Mouse (Mus musculus) spleen, postnatal 4 days (tissue): ENCODE data around the gene Ccdc86.

Experiments used
- DNase-seq, 2 experiments: peaks; one replicate each; pipeline ENCODE4 v3.0.0; 2022; ENCODE audit warnings: low spot score in 2 of 2

The Ccdc86 gene

DNA sequence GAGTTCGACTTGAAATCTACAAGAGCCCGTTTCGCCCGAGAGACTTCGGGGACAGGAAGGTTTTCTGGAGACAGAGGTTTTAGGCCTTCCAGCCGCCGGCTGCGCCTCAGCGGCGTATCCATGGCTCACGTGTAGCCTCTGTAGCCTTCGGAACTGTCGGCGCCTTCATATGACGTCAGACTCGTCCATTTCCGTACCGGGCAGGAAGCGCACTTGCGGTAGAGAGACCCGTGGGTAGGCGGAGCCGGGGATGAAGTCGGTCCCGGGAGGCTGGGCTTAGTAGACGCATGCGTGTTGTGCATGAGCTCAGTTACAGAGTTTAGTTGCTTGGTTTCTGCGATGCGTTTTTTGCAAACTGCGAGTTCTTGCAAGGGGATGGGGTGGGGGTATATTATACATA is at the start of gene Ccdc86:
TSS of gene Ccdc86 (minus strand) at position 155 of the 400 bp plus-strand sequence.
- DNase-seq: peak; percentile 92 to 95

DNA sequence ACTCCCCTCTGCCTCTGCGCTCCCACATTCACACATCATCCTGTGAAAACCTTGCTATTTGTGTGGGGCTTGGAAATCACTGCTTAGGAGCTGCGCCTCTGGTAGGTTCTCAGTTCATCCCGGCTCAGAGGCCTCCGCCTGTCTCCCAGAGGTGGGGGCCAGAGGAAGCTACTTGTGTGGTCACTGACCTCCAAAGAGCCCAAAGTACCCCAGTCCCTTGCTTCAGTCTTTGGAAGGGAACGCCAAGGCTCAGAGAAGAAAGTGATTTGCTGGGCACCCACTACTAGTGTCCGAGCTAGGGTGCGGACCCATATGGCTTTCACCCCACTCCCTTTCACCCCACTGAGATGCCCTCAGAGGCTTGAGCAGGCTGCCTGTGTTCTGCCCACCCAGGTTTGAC is 44.1 kb upstream of the Ccdc86 start, which contains the start of gene Ms4a15:
TSS of gene Ms4a15 (minus strand) at position 101 of the 400 bp plus-strand sequence.
- no peak for DNase-seq

DNA sequence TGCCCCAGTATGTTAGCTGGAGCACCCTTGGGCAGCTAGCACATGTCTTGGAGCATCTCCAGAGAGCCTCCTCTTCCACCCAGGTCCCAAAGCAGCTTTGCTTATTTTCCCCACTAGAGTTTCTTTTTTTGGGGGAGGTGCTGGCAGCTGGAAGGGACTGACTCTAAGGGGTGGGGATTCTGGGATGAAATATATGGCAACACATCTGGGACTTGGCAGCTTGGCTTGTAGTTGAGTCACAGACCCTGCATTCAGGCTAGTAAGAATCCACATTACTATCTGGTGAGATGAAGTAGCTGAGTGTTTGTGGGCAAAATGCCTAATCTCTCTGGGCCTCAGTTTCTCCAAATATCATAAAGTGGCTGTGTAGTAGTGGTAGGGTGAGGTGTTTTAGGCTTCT is 42.8 kb upstream of the Ccdc86 start:
- no peak for DNase-seq

DNA sequence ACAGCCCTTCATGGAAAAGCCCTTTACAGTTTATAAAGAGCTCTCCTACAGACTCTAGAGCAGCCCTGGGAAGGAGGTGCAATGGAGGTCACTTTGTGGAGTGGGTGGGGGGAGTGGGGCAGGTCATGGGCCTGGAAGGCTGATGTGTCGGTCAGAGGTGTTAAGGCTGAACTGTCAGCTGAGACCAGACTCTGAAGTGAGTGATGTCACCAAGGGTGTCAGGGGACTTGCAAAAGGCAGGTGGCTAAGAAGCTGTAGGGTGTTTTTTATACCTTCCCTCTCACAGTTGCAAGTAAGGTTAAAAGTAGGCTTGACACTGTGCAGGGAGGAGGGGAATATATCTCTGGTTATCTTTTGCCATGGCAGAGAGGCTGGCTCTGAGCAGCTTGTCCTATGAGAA is 41.7 kb upstream of the Ccdc86 start:
- no peak for DNase-seq

DNA sequence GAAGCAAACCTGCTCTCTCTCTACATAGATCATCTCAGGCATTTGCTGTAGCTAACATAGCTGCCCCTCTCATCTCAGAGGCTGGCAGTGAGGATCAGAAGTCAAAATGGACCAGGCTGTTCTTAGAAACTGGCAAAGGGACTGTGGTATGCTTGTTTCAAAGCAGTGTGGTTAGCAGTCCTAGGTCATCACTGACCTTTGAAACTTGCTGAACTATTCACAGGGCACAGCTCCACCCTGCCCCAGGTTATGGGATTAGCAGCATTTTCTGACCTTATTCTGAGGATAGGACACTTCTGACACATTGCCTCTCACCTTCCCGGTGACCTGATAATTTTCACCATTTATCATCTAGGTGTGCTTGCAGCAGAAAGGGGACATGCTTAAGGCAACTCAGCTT is 39.5 kb upstream of the Ccdc86 start:
- no peak for DNase-seq

DNA sequence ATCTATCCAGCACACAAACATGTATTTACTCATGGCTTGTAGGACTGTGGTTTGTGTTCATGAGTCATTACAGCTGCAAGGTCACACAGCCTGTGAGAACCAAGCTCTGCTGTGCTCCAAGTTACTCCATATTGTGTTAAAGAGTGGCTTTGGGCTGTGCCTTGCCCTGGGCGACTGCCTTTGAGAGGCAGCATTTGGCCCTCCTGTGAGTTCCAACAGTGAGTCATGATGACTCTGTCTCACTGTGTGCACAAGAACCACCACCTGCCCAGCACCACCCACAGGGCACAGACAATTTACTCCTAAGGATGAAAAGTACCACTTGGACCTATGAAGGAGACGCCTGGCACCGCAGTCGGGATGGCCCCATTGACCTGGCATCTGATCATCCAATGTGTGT is 36.8 kb upstream of the Ccdc86 start:
- no peak for DNase-seq

DNA sequence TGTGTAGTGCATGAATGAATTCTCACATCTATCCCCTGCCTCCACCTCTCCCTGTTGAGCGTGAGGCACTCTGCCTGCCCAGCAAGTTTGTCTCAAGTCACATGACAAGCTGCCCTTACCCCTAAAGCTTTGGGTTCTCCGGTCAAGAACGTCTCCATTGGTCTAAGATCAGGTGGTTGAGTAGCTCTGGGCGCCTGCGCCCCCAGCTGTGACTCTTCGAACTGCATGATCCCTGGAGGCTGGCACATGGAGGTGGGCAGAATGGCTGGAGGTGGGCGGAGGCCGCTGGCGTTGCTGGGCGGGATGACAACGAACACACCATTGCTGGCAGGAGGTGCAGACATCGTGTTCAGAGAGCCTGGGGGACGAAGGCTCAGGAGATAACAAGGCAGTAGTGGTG is 35.5 kb upstream of the Ccdc86 start:
- no peak for DNase-seq

DNA sequence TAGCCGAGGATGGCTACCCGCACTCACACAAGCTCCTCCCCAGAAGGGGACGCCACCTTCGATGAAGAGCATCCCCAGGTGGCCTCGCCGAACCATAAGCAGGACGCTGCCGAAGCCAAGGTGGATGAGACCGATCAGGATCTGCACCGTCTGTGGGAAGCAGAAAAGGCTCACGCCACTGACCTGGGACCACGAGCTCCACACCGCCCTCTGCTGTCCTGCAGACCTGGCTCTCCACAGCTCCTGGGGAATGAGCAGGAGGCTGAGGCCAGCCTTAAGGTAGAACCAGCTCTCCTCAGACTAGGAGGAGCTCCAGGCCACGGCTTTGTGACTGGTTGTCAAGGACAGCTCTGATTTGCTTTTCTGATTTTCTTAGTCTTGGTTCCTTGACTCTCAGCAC is 34.1 kb upstream of the Ccdc86 start:
- peak; percentile 33 to 76 for DNase-seq

DNA sequence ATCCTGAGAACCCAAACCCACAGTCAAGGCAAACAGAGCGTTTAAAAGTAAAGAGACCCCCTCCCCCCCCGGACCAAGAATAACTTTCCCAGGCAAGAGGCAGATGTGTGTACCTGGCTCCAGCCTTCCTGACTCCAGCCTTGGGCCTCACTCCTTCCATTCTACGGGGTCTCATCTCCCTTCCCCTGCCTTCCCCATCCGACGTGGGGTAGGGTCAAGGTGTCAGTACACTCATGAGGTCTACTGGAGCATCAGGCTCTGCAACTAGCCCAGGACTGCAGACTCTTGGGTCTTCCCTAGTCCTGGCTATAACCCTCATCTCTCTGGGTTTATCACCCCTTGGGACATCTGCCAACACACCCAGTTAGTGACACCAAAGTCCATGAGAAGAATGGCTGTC is 31.1 kb upstream of the Ccdc86 start:
- no peak for DNase-seq

DNA sequence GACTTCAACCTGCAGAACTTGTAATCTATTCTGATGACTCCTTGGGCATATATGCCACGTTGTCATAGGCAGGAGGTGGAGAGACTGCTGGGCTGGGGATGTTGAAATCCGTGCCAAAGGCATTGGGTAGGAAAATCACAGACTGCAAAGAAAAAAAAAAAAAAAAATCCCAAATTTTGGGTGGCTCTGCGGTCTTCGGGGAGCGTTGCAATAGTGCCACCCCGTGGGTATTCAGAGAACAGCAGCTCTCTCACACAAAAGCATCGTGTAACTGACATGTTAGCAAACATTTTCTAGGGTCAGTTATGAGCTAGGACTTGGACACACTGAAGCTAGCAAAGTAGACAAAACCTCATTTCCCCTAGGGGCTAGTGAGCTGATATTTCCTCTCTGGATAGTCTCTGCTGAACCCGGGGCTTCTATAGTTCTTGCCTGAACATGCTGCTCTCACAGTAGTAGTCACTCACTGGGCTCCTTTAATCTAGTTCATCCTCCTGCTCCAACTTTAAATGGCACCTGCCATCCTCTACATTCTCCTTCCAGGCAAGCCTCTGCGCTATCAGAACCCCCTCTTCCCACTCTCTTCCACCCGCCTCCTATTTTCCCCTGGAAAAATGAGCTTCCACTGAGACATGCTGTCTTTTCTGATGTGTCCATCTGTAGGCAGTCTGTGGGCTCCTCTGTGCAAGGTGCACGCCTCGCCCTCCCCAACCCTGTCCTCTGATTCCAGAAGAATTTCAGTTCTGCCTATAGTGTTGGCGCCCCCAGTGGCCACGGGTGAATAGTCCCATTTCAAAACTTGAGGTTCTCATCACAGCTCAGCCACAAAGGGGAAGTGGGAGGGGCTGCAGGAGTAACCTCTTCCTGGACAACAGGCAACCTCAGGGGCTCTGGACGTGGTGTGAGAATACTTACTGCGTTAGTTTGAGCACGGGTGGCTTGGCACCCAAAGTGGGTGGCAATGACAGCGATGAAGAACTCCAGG is 30.4 kb upstream of the Ccdc86 start:
- peak; percentile 86 to 94 for DNase-seq

DNA sequence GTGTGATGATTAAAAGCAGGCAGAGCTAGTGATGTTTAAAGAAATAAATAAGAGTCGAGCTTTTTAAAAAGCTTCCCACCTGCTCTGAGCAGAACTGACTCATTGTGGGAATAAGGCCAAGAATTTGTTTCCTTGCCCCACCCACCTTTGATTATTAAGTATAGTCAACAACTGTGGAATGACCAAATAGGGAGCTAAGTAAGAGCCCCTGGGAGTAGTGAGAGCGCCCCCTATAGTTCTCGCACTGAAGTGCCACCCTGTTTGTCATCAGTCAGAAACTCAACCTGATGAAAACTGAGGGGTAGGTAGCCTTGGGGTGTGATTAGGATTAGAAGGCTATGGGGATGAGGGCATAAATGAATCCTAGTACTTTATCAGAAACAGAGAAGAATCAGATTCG is 27.3 kb upstream of the Ccdc86 start:
- DNase-seq: no peak

DNA sequence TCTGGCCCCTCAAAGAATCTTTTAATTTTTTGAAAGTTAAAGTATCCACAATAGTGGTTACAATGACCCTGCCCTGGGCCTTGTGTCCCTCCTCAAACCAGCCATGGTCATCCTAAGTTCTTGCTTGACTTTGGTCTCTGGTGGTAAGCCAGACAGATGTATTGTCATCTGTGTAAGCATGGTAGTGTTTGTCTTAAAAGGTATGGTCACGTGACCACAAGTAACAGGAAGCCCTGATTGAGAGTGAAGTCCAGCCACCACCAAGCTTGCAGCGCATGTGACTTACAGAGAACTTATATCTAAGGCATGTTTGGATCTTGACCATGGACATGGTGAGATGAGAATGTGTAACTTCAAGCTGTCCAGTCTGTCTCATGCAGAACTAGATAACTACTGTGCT is 26.1 kb upstream of the Ccdc86 start:
- DNase-seq: no peak

DNA sequence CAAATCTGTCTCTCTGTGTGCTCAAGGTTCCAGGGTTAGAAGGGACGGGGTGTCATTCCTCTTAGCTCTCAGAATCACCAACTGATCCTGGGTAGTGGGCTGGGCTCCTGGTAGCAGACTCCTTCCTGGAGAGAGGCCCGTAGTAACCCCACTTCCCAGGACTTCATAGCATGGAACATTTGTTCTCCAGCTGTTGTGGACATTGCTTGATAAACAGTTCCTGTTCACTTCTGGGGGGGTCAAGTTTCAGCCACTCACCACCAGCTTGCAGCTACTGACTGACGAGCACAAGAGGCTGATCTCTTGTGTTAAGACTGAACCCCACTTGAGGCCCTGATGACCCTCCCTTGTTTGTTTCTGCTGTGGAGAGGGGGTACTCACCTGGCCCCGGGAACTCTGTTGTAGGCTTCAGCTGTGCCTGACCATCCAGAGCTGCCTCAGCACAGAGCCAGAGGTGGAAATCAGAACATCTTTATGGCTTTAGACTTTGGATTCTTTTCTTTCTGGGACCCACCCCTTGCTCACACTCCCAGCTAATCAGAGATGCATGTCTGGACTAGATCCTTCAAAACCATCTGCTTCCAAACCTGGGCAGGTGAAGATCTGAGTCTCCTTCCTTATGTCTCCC is 25.3 kb upstream of the Ccdc86 start, which contains the start of gene Ms4a10:
TSS of gene Ms4a10 (minus strand) at position 433 of the 628 bp plus-strand sequence.
- no peak for DNase-seq

DNA sequence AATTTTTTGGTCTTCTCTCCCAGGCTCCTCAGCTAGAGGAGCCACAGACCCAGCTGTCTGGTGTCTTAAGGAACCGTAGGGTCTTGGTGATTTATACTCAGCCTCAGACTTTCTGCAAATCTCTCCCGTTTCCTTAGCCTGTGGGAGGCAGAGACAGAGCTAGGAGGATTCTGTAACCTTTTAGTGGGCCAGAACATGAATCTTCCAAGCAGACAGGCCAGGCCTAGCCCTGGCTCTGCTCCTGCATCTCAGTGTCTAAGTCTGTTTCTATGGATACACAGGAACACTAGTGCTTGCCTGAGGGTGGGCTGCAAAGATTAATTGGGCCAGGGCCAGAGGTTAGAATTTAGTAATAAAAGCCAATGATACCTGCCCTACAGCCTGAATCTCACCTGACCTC is 24.1 kb upstream of the Ccdc86 start:
- no peak for DNase-seq

DNA sequence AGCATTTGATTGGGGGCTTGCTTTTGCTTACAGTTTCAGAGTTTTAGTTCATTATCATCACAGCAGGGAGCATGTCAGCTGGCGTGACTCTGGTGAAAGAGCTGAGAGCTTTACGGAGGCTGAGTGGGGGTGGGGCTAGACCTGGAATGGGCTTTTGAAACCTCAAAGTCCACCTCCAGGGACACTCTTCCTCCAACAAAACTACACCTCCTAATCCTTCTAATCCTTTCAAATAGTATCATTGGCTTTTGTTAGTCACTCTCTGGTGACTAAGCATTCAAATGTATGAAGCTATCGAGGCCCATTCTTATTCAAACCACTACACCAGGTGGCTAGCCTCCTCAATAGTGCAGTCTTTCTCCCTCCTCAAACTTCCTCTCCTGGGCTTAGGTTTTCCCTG is 23.6 kb upstream of the Ccdc86 start:
- DNase-seq: no peak

DNA sequence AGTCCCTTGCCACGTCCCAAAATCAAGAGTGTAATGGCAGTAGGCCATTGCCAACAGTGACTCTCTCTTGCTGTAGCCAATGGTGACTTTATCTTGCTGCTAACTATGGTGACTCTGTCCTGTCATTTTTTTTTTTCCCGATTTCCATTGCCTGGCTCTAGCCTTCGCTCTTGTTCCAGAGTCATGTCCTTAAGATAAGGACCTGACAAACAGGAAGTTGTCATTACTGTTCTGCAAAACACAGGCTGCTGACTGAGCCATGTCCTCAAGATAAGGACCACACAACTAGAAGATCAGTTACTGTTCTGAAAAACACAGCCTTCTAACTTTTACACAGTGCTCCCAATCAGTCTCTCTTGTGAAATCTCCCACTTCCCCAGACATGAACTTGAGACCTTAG is 21.4 kb upstream of the Ccdc86 start:
- no peak for DNase-seq

DNA sequence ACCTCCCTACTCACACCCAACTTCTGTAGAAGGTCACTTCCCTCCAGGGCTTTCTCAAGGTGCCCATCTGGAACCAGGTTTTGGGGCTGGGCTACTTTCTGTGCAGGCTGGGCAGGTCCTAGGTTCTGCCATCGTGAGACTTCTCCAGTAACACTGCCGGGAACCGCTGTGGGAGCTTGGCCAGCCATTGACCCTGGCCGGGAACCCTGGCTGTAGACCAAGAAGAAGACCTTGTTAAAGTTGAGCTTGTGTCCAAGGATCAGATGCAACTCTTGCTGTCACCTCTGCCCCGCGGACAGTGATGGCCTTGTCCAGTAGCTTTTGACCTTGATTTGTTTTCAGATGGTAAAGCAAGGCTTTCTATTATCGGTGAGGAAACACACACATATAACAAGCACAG is 19.5 kb upstream of the Ccdc86 start:
- no peak for DNase-seq

DNA sequence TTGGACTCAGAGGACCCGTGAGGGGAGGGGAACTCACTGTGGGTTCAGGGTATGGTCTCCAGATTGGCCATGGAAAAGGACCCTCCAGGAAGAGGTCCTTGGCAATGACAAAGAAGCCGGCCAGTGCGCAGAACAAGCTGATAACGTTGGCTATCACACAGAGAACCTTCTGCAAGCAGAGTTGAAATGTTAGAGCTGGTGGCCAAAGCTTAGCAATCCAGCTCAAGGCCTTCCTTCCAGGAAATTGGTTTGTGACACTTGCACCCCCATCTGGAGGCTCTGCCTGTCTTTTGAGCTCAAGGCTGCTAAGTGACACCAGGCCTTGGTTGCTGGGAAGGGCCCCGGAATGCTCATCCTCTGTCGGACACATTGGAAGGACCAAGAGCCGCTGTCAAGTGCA is 16.7 kb upstream of the Ccdc86 start:
- DNase-seq: no peak

DNA sequence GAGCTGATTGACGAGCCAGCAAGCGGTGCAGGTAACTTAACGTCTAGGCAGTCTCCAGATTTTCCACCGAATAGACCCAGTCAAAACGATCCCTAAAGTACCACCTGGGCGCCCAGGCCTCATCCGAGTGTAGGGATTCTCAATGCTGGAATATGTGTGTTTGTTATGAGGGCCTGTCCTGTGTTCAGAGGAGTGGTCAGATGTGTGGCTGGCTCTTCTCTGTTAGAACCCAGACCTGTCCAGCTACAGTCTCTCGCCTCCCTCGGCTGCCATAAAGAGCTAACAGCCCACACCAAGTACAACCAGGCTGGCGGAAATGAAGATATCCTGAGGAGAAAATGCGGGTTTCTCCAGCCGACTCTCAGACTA is 10.9 kb upstream of the Ccdc86 start:
- no peak for DNase-seq

DNA sequence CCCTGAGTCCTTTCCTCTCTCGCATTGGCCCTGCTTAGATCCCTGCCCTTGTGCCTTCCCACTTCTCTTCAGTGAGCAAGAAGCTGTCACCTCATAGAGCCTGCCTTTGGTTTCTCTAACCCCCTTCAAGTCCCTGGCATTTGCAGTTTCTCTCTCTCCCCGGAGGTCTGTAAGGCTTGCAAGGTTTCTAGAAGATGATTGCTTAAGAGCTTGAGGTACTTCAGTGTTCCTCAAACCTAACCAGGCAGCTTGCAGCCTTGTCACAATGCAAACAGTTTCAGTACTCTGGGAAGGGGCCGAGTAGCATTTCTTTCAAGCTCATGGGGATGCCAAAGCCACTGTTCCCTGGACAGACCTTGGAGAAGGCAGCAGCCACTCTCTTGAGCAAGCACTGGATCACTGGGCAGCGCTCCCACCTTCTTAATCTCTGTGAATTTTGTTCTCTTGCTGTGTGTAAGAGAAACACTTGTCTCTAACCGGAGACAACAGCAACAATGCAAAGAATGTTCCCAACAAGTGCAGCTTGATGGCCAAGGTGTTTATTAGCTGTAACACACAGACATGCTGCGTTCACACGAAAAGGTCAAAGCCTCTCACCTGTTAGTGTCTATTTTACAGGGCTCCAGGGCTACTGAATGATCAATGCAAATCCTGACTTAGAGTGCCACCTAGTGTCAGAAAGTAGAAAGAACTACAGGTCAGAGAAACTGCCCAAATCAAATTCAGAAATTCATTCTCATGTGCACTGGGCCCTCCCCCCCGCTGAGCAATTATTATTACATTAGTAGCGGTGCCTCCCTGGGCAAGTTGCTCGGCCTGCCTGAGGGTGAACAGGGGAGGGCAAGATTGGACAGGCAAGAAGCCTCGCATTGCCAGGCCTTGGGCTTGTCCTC is 10.3 kb upstream of the Ccdc86 start:
- no peak for DNase-seq

DNA sequence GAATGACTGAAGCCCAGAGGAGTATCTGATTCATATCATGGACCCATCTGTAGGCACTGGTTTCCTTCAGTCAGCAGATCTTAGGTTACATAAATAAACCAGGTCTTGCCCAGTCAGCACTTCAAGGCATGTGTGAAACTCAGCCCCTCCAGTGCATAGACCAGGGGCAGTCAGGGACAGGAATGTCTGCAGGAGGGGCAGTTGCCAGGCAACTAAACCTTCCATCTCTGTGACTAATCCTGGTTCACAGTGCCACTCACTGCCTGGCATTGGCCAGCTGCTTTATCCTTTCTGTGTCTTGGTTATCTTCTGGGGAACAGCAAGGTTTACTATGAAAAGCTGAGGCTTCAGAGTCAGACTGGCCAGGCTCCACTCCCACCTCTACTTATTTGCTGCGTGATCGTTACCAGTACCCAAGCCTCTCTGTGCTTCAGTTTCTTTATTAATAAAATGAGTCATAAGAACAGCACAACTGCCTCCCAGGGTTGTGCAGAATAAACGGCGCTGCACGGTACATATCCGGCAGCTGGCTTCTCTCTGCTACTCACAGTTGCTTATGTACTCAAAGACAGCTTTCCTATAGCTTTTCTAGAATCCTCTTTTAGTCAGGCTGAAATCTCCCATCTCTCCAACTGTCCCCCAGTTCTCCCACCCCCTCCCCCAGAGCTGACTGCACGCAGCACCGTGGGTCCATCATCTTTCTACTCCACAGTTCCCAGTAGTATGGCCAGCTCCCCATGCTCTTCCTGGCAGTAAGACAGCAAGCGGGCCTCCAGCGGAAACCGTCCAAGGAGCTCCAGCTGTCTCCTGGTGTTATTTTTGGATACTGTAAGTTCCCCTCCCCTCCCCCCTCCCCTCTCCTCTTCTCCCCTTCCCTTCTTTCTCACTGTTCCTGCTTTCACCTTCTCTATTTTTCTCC is 3.2 kb upstream of the Ccdc86 start:
- DNase-seq: no peak
